In genomic region chr6:94592243-94592642, GRCm38 (mm10) we compare ENCODE assay signal across 8 mouse cellular contexts.
DNase-seq lines count a peak whose midpoint lies in the region; ATAC-seq and TF ChIP-seq lines count a peak whose summit lies in the region.

No protein-coding gene starts in this region.

- WGBS in hindbrain, embryonic 14.5 days = 39% methylated on average over 8 of the region's 8 CpGs
- WGBS in hindbrain, embryonic 12.5 days = 50% methylated on average over 8 of the region's 8 CpGs
- 26% methylated on average over 8 of the region's 8 CpGs for WGBS in embryonic facial prominence, embryonic 11.5 days
- WGBS in heart, embryonic 14.5 days = 2% methylated on average over 8 of the region's 8 CpGs
- WGBS in liver, postnatal 0 days (ENCODE audit: insufficient replicate concordance) = 70% methylated on average over 8 of the region's 8 CpGs

- H3K27ac ChIP-seq in hindbrain, embryonic 14.5 days = peak overlapping the region; percentile 38; the same call in 1 of the 2 replicates
- no peak overlapping the region for H3K27ac ChIP-seq in hindbrain, embryonic 12.5 days
- no peak overlapping the region for H3K27ac ChIP-seq in embryonic facial prominence, embryonic 11.5 days (replicated peaks; ENCODE audit: low read depth, low read length)
- H3K27ac ChIP-seq in heart, embryonic 14.5 days (replicated peaks in 1 of 2; ENCODE audit: control insufficient read depth in 1 of 2, insufficient read depth in 1 of 2, low read depth in 2 of 2, low read length in 2 of 2) = peak overlapping the region; percentile 87 to 89; a peak in 3 of 4 replicates
- H3K27ac ChIP-seq in liver, postnatal 0 days (ENCODE audit: low read depth) = no peak overlapping the region

- H3K36me3 ChIP-seq in hindbrain, embryonic 14.5 days (replicated peaks; ENCODE audit: control insufficient read depth, insufficient read depth) = no peaks in the 10 kb centered on the region
- no peaks in the 10 kb centered on the region for H3K36me3 ChIP-seq in hindbrain, embryonic 12.5 days
- H3K36me3 ChIP-seq in embryonic facial prominence, embryonic 11.5 days (replicated peaks; ENCODE audit: control insufficient read depth, insufficient read depth, low read depth, low read length) = no peaks in the 10 kb centered on the region
- no peaks in the 10 kb centered on the region for H3K36me3 ChIP-seq in heart, embryonic 14.5 days (ENCODE audit: control insufficient read depth, insufficient read depth, low read length)
- no peaks in the 10 kb centered on the region for H3K36me3 ChIP-seq in liver, postnatal 0 days (replicated peaks; ENCODE audit: insufficient read depth, low read length)

- no peak for ATAC-seq in hindbrain, embryonic 14.5 days (ENCODE audit: low FRiP score)
- no peak for ATAC-seq in hindbrain, embryonic 12.5 days (ENCODE audit: low FRiP score)
- ATAC-seq in embryonic facial prominence, embryonic 11.5 days (replicated peaks; ENCODE audit: insufficient number of reproducible peaks, low FRiP score, low TSS enrichment, low read depth) = no peak; the same call in 1 of the 2 replicates
- peak; percentile 67; the same call in 1 of the 2 replicates for ATAC-seq in heart, embryonic 14.5 days (ENCODE audit: insufficient number of reproducible peaks, insufficient read depth, low FRiP score, low read depth)
- no peak for ATAC-seq in liver, postnatal 0 days

- no peaks in the 10 kb centered on the region for H3K9me3 ChIP-seq in hindbrain, embryonic 14.5 days (ENCODE audit: control insufficient read depth, low read length)
- no peaks in the 10 kb centered on the region for H3K9me3 ChIP-seq in hindbrain, embryonic 12.5 days (replicated peaks)
- no peaks in the 10 kb centered on the region for H3K9me3 ChIP-seq in embryonic facial prominence, embryonic 11.5 days (replicated peaks; ENCODE audit: control insufficient read depth, low read length)
- H3K9me3 ChIP-seq in heart, embryonic 14.5 days (ENCODE audit: control insufficient read depth, low read length) = no peaks in the 10 kb centered on the region
- H3K9me3 ChIP-seq in liver, postnatal 0 days (ENCODE audit: low read length) = no peaks in the 10 kb centered on the region

- peaks cover 25% of the 10 kb centered on the region for H3K4me1 ChIP-seq in hindbrain, embryonic 14.5 days (replicated peaks; ENCODE audit: control insufficient read depth, insufficient read depth, low read length)
- peaks cover 11% of the 10 kb centered on the region for H3K4me1 ChIP-seq in hindbrain, embryonic 12.5 days
- H3K4me1 ChIP-seq in embryonic facial prominence, embryonic 11.5 days (ENCODE audit: control insufficient read depth, insufficient read depth, low read length) = peaks cover 2% of the 10 kb centered on the region; the same call in 1 of the 2 replicates
- H3K4me1 ChIP-seq in heart, embryonic 14.5 days (ENCODE audit: control insufficient read depth in 2 of 2, insufficient read depth in 2 of 2, low read length in 2 of 2) = peaks cover 30 to 47% of the 10 kb centered on the region in 2 experiments
- H3K4me1 ChIP-seq in liver, postnatal 0 days (ENCODE audit: insufficient read depth) = no peaks in the 10 kb centered on the region

- TF ChIP-seq EP300 in liver, postnatal 0 days (IDR thresholded peaks at IDR 0.05; ENCODE audit: low read depth) = no peak

- H3K4me2 ChIP-seq in hindbrain, embryonic 14.5 days (replicated peaks) = peak overlapping the region; percentile 19; the same call in 1 of the 2 replicates
- H3K4me2 ChIP-seq in hindbrain, embryonic 12.5 days (replicated peaks) = no peak overlapping the region
- H3K4me2 ChIP-seq in embryonic facial prominence, embryonic 11.5 days (ENCODE audit: low read depth, low read length) = no peak overlapping the region
- H3K4me2 ChIP-seq in heart, embryonic 14.5 days (ENCODE audit: low read length) = peak overlapping the region; percentile 52
- no peak overlapping the region for H3K4me2 ChIP-seq in liver, postnatal 0 days (ENCODE audit: low read depth, low read length)

- no peak for DNase-seq in hindbrain, embryonic 14.5 days (ENCODE audit: low spot score)
- DNase-seq in embryonic facial prominence, embryonic 11.5 days (ENCODE audit: low spot score) = peak; percentile 75
- peak; percentile 10 for DNase-seq in liver, postnatal 0 days
- no peak for DNase-seq in natural killer cell, adult 2 months (ENCODE audit: low spot score in 2 of 2)
- DNase-seq in spleen, postnatal 14 days (ENCODE audit: low spot score in 2 of 2) = no peak
- DNase-seq in urinary bladder, postnatal 10 days (ENCODE audit: low spot score) = no peak

- H3K9ac ChIP-seq in hindbrain, embryonic 14.5 days = peak overlapping the region; percentile 24; the same call in 1 of the 2 replicates
- H3K9ac ChIP-seq in hindbrain, embryonic 12.5 days = no peak overlapping the region
- H3K9ac ChIP-seq in embryonic facial prominence, embryonic 11.5 days (replicated peaks; ENCODE audit: low read length) = no peak overlapping the region
- peak overlapping the region; percentile 22 for H3K9ac ChIP-seq in heart, embryonic 14.5 days (ENCODE audit: low read length)
- H3K9ac ChIP-seq in liver, postnatal 0 days (replicated peaks) = no peak overlapping the region

- no peak overlapping the region for H3K4me3 ChIP-seq in hindbrain, embryonic 14.5 days (replicated peaks; ENCODE audit: low read length)
- H3K4me3 ChIP-seq in hindbrain, embryonic 12.5 days = no peak overlapping the region
- H3K4me3 ChIP-seq in embryonic facial prominence, embryonic 11.5 days (ENCODE audit: low read depth, low read length) = no peak overlapping the region
- H3K4me3 ChIP-seq in heart, embryonic 14.5 days (ENCODE audit: control insufficient read depth in 1 of 2, insufficient read depth in 1 of 2, low read depth in 1 of 2, low read length in 2 of 2) = peak overlapping the region; percentile 4 to 8; a peak in 1 of 4 replicates
- H3K4me3 ChIP-seq in liver, postnatal 0 days (ENCODE audit: low read depth, low read length) = no peak overlapping the region

- no peaks in the 10 kb centered on the region for H3K27me3 ChIP-seq in hindbrain, embryonic 14.5 days (ENCODE audit: control insufficient read depth, insufficient read depth, low read length)
- no peaks in the 10 kb centered on the region for H3K27me3 ChIP-seq in hindbrain, embryonic 12.5 days
- no peaks in the 10 kb centered on the region for H3K27me3 ChIP-seq in embryonic facial prominence, embryonic 11.5 days (ENCODE audit: control insufficient read depth, insufficient read depth, low read length)
- no peaks in the 10 kb centered on the region for H3K27me3 ChIP-seq in heart, embryonic 14.5 days (ENCODE audit: control insufficient read depth, insufficient read depth, low read length)
- no peaks in the 10 kb centered on the region for H3K27me3 ChIP-seq in liver, postnatal 0 days (ENCODE audit: insufficient read depth, low read length)

- no peak for TF ChIP-seq CTCF in liver, postnatal 0 days (IDR thresholded peaks at IDR 0.05; ENCODE audit: low read depth)

Comparison
In these comparisons a context has a peak if more than half of its experiments do, and no peak if none do; other contexts are left out.
1. H3K27ac ChIP-seq: peak in hindbrain, embryonic 14.5 days (single experiment) and heart, embryonic 14.5 days (2 of 2); none in hindbrain, embryonic 12.5 days (single experiment), embryonic facial prominence, embryonic 11.5 days (single experiment) and liver, postnatal 0 days (single experiment).
2. H3K4me2 ChIP-seq: peak in hindbrain, embryonic 14.5 days (single experiment) and heart, embryonic 14.5 days (single experiment); none in hindbrain, embryonic 12.5 days (single experiment), embryonic facial prominence, embryonic 11.5 days (single experiment) and liver, postnatal 0 days (single experiment).
3. H3K9ac ChIP-seq: peak in hindbrain, embryonic 14.5 days (single experiment) and heart, embryonic 14.5 days (single experiment); none in hindbrain, embryonic 12.5 days (single experiment), embryonic facial prominence, embryonic 11.5 days (single experiment) and liver, postnatal 0 days (single experiment).
4. DNase-seq: peak in embryonic facial prominence, embryonic 11.5 days (single experiment) and liver, postnatal 0 days (single experiment); none in hindbrain, embryonic 14.5 days (single experiment), natural killer cell, adult 2 months (0 of 2), spleen, postnatal 14 days (0 of 2) and urinary bladder, postnatal 10 days (single experiment).
5. H3K4me3 ChIP-seq: peak in heart, embryonic 14.5 days (2 of 2); none in hindbrain, embryonic 14.5 days (single experiment), hindbrain, embryonic 12.5 days (single experiment), embryonic facial prominence, embryonic 11.5 days (single experiment) and liver, postnatal 0 days (single experiment).